Mouse (Mus musculus) right cerebral cortex, adult 2 months (tissue): ENCODE results near the gene Dcaf15.

Experiments used
- DNase-seq, 2 experiments: peaks; one replicate each; pipeline ENCODE4 v3.0.0; 2021 to 2022; ENCODE audit warnings: low spot score in 2 of 2

Dcaf15 gene

GRCm38 (mm10) chr8:84101476-84102270 is 2.9 kb downstream of the Dcaf15 start:
- no peak for DNase-seq

GRCm38 (mm10) chr8:84098376-84098775 is 6.2 kb downstream of the Dcaf15 start:
- no peak for DNase-seq

- DNase-seq = no peak
Observed at GRCm38 (mm10) chr8:84096061-84096460, 8.5 kb downstream of the Dcaf15 start.

GRCm38 (mm10) chr8:84090585-84090984 is 14.0 kb downstream of the Dcaf15 start:
- DNase-seq = no peak

- no peak for DNase-seq
Observed at GRCm38 (mm10) chr8:84089277-84089676, 15.3 kb downstream of the Dcaf15 start.

GRCm38 (mm10) chr8:84087821-84088220 is 16.7 kb downstream of the Dcaf15 start:
- no peak for DNase-seq

- DNase-seq = no peak
Observed at GRCm38 (mm10) chr8:84087156-84087555, 17.4 kb downstream of the Dcaf15 start.

GRCm38 (mm10) chr8:84084341-84085115 is 20.0 kb downstream of the Dcaf15 start:
- DNase-seq = no peak

GRCm38 (mm10) chr8:84083829-84084241 is 20.7 kb downstream of the Dcaf15 start:
- no peak for DNase-seq

- DNase-seq = no peak
Observed at GRCm38 (mm10) chr8:84079206-84079605, 25.4 kb downstream of the Dcaf15 start.

GRCm38 (mm10) chr8:84076849-84077248 is 27.7 kb downstream of the Dcaf15 start:
- DNase-seq = no peak

GRCm38 (mm10) chr8:84076412-84076811 is 28.2 kb downstream of the Dcaf15 start:
- no peak for DNase-seq

GRCm38 (mm10) chr8:84073230-84073976 is 31.2 kb downstream of the Dcaf15 start:
- no peak for DNase-seq

GRCm38 (mm10) chr8:84072321-84072720 is 32.2 kb downstream of the Dcaf15 start:
- no peak for DNase-seq

GRCm38 (mm10) chr8:84071921-84072320 is 32.6 kb downstream of the Dcaf15 start:
- no peak for DNase-seq

- peak; percentile 57 to 63 for DNase-seq
Observed at GRCm38 (mm10) chr8:84070667-84071066, 33.9 kb downstream of the Dcaf15 start.

GRCm38 (mm10) chr8:84070241-84070640 is 34.3 kb downstream of the Dcaf15 start:
- no peak for DNase-seq

- DNase-seq = no peak
Observed at GRCm38 (mm10) chr8:84069750-84070149, 34.8 kb downstream of the Dcaf15 start.

- DNase-seq = no peak
Observed at GRCm38 (mm10) chr8:84069169-84069568, 35.4 kb downstream of the Dcaf15 start.

GRCm38 (mm10) chr8:84068316-84069035 is 36.1 kb downstream of the Dcaf15 start:
- DNase-seq = no peak

GRCm38 (mm10) chr8:84067911-84068310 is 36.7 kb downstream of the Dcaf15 start:
- no peak for DNase-seq
